Mouse (Mus musculus) ES-E14 (cell line): ENCODE data around the gene Fcrl1. TPM values are rescaled to one million over a fixed set of nuclear protein-coding genes. Genes with fewer than 3 reads are reported as not detected.

Experiments used
- DNase-seq: peaks from one replicate; pipeline ENCODE4 v3.0.0-alpha.2; 2013; ENCODE audit warnings: low read depth, low spot score
- H3K27ac ChIP-seq: 2 replicates; pipeline ENCODE4 v1.5.1; 2012; ENCODE audit warnings: low read depth, mild to moderate bottlenecking, low read length, moderate library complexity, mixed read lengths; ENCODE audit not compliant: poor library complexity, insufficient read depth, severe bottlenecking
- H3K36me3 ChIP-seq: 2 replicates; pipeline ENCODE4 v1.6.1; 2012; ENCODE audit warnings: mild to moderate bottlenecking, low read length, moderate library complexity, mixed read lengths; ENCODE audit not compliant: control insufficient read depth, poor library complexity, insufficient read depth, severe bottlenecking
- H3K4me1 ChIP-seq, 2 experiments: fragments of 150-350 bp in 1 of 2; sonication (generic) in 1 of 2; 2 replicates each; pipeline ENCODE4 v1.6.1; 2012; ENCODE audit warnings: low read length in 2 of 2, mild to moderate bottlenecking in 1 of 2, mixed read lengths in 1 of 2; ENCODE audit not compliant: control insufficient read depth in 2 of 2, insufficient read depth in 2 of 2, poor library complexity in 1 of 2
- H3K4me3 ChIP-seq, 2 experiments: fragments of 150-350 bp in 1 of 2; sonication (generic) in 1 of 2; 2 replicates each; pipeline ENCODE4 v1.5.1; 2012; ENCODE audit warnings: low read length in 2 of 2, low read depth in 1 of 2, mild to moderate bottlenecking in 1 of 2, mixed read lengths in 1 of 2; ENCODE audit not compliant: insufficient read depth in 1 of 2, poor library complexity in 1 of 2, severe bottlenecking in 1 of 2
- H3K9ac ChIP-seq: 2 replicates; pipeline ENCODE4 v1.6.1; 2012; ENCODE audit warnings: low read depth, mild to moderate bottlenecking, low read length, mixed read lengths; ENCODE audit not compliant: poor library complexity, insufficient read depth, severe bottlenecking
- H3K9me3 ChIP-seq: fragments of 150-350 bp; sonication (generic); 2 replicates; pipeline ENCODE4 v1.6.1; 2012; ENCODE audit warnings: low read depth, mild to moderate bottlenecking, low read length; ENCODE audit not compliant: control insufficient read depth, insufficient read depth
- CHD2 ChIP-seq: IDR thresholded peaks from 2 replicates; pipeline ENCODE4 v1.6.1; 2014; ENCODE audit warnings: mild to moderate bottlenecking, low read depth, low read length, inconsistent platforms
- HCFC1 ChIP-seq: IDR thresholded peaks from 2 replicates; pipeline ENCODE4 v1.6.1; 2012; ENCODE audit warnings: low read length, inconsistent platforms, borderline replicate concordance; ENCODE audit not compliant: insufficient read depth
- MAFK ChIP-seq: IDR thresholded peaks from 2 replicates; pipeline ENCODE4 v1.6.1; 2014; ENCODE audit warnings: mild to moderate bottlenecking, low read depth, low read length, inconsistent platforms; ENCODE audit not compliant: insufficient read depth
- ZC3H11A ChIP-seq: IDR thresholded peaks from 2 replicates; pipeline ENCODE4 v1.6.1; 2012; ENCODE audit warnings: low read depth, mild to moderate bottlenecking, inconsistent platforms, low read length, borderline replicate concordance
- ZNF384 ChIP-seq: IDR thresholded peaks from 2 replicates; pipeline ENCODE4 v1.6.1; 2012; ENCODE audit warnings: low read depth, low read length, inconsistent platforms
- in situ Hi-C, 2 experiments: fragments of 600-800 bp; cut with MboI; formaldehyde crosslinking; loops; one replicate each; pipeline ENCODE4 v1.15.1; 2025; ENCODE audit warnings: low sequenced_read_pairs in 2 of 2, inconsistent platforms in 1 of 2; ENCODE audit not compliant: unreplicated experiment in 2 of 2
- total RNA-seq: library from RNA; depleted of rRNA; stranded (reverse); fragments of 300-350 nt; gene quantifications from 2 replicates; pipeline ENCODE4 v1.2.3, GENCODE M21; 2012

The Fcrl1 gene
- total RNA-seq, 1 experiment, result 0.27 TPM

DNA sequence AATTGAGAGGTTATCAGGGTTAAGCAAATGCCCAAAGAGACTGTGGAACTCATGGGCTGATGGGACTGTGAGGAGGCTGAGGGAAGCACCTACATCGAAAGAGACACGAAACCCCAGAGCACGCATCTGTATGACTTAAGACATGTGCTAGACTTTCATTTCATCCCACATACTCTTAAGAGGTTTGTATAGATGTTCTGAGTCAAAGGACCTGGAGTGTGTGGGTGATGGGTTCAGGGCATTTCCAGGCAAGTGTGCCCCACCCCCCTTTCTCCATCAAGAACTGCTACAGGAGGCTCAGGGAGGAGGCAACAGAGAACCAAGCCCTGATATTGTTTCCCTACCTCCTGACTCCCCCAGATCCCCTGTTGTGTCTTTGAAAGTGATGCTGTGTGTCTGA lies 7.1 kb downstream of the Fcrl1 start:
- no peak overlapping the region for H3K27ac ChIP-seq
- TF ChIP-seq CHD2, result no peak
- TF ChIP-seq HCFC1, result no peak
- no peak for TF ChIP-seq ZC3H11A
- TF ChIP-seq MAFK, result no peak
- DNase-seq, result no peak
- H3K36me3 ChIP-seq, result no peaks in the 10 kb centered on the region
- no peak overlapping the region for H3K9ac ChIP-seq
- no peaks in the 10 kb centered on the region for H3K4me1 ChIP-seq
- H3K9me3 ChIP-seq, result no peaks in the 10 kb centered on the region
- H3K4me3 ChIP-seq, result no peak overlapping the region
- in situ Hi-C loops, result no loop called here

DNA sequence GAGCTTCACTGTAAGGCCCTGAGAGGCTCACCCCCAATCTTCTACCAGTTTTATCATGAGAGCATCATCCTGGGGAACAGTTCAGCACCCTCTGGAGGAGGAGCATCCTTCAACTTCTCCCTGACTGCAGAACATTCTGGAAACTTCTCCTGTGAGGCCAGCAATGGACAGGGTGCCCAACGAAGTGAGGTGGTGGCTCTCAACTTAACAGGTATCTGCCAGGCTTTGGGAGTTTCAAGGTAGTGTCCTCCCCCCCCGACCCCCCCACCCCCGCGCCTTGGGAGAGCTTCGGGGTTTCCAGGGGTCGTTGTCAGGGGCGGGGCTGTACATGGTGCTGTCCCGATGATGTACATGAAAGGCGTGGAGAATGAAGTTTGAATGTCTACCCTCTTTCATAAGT lies 8.9 kb downstream of the Fcrl1 start:
- H3K36me3 ChIP-seq, result no peaks in the 10 kb centered on the region
- DNase-seq, result no peak
- in situ Hi-C loops, result no loop called here
- no peak overlapping the region for H3K9ac ChIP-seq
- no peak overlapping the region for H3K4me3 ChIP-seq
- TF ChIP-seq HCFC1 (no peak), CHD2 (no peak), MAFK (no peak), ZNF384 (no peak), ZC3H11A (no peak)
- H3K27ac ChIP-seq, result no peak overlapping the region
- no peaks in the 10 kb centered on the region for H3K9me3 ChIP-seq
- H3K4me1 ChIP-seq, result no peaks in the 10 kb centered on the region

DNA sequence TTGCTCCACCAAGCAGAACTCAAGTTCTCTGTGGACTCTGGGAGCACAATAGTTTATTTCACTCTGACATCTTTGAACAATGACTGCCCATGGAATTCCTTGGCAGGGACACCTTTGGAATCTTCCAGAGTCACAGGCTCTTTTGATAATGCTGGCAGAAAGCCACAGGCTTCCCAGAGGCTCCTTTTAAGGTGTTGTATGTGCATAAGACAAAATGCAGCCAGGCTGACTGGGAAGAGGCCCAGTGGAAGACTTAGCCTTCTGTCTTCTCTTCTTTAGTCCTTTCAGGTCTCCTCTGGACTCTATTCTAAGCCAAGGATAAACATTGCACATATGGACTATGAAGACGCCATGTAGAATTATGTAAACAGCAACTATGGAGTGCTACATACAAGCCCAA lies 14.7 kb downstream of the Fcrl1 start:
- Histone ChIP-seq H3K4me1 (no peaks in the 10 kb centered on the region), H3K27ac (no peak overlapping the region), H3K9ac (no peak overlapping the region), H3K36me3 (no peaks in the 10 kb centered on the region), H3K9me3 (no peaks in the 10 kb centered on the region), H3K4me3 (no peak overlapping the region)
- in situ Hi-C loops, result no loop called here
- DNase-seq, result no peak
- TF ChIP-seq MAFK (no peak), ZC3H11A (no peak), CHD2 (no peak), HCFC1 (no peak), ZNF384 (no peak)

DNA sequence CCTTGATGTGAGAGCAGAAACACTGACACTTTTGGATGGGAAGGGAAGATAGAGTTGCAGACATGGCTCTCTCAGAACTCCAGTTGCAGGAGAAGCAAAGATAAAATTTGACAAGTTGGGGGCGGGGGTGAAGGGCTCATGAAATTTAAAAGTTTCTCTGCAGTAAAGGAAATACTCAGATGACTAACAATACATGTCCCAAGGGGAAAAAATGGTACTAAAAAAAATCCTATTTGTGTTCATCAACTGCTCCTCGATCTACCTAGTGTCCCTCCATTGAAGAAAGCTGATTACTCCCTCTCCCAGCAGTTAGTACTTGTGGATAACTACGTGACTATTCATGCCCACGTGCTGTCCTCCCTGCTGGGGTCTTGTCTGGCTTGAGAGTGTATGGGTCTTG lies 22.6 kb downstream of the Fcrl1 start:
- Histone ChIP-seq H3K4me1 (no peaks in the 10 kb centered on the region), H3K4me3 (no peak overlapping the region), H3K9ac (no peak overlapping the region), H3K27ac (no peak overlapping the region), H3K36me3 (no peaks in the 10 kb centered on the region), H3K9me3 (no peaks in the 10 kb centered on the region)
- no peak for DNase-seq
- no peak for TF ChIP-seq MAFK
- TF ChIP-seq ZNF384, result no peak
- no peak for TF ChIP-seq HCFC1
- no peak for TF ChIP-seq CHD2
- no peak for TF ChIP-seq ZC3H11A
- in situ Hi-C loops, result no loop called here

- no peak overlapping the region for H3K4me3 ChIP-seq
- no peaks in the 10 kb centered on the region for H3K4me1 ChIP-seq
- H3K9ac ChIP-seq, result no peak overlapping the region
- no peak for DNase-seq
- H3K36me3 ChIP-seq, result no peaks in the 10 kb centered on the region
- H3K9me3 ChIP-seq, result no peaks in the 10 kb centered on the region
- no peak overlapping the region for H3K27ac ChIP-seq
- TF ChIP-seq ZC3H11A, result no peak
- TF ChIP-seq HCFC1, result no peak
- no peak for TF ChIP-seq CHD2
- TF ChIP-seq MAFK, result no peak
- TF ChIP-seq ZNF384, result no peak
- in situ Hi-C loops, result no loop called here
Measured at GRCm38 (mm10) chr3:87399906-87400305, 23.7 kb downstream of the Fcrl1 start.
